Mouse (Mus musculus) G1E (cell line): ENCODE results near the gene Adarb1.

ENCODE experiments used
- CTCF ChIP-seq: IDR thresholded peaks from 2 replicates; pipeline ENCODE4 v1.5.1; 2012; ENCODE audit warnings: low read depth, low read length, inconsistent platforms, mixed read lengths
- GATA1 ChIP-seq: IDR thresholded peaks from 2 replicates; pipeline ENCODE4 v1.6.1; 2012; ENCODE audit warnings: borderline replicate concordance, low read length, inconsistent platforms, mixed read lengths
- TAL1 ChIP-seq: conservative IDR thresholded peaks from 2 replicates; pipeline ENCODE4 v1.6.1; 2012; ENCODE audit warnings: low read depth, low read length, inconsistent platforms, mixed read lengths

DNA sequence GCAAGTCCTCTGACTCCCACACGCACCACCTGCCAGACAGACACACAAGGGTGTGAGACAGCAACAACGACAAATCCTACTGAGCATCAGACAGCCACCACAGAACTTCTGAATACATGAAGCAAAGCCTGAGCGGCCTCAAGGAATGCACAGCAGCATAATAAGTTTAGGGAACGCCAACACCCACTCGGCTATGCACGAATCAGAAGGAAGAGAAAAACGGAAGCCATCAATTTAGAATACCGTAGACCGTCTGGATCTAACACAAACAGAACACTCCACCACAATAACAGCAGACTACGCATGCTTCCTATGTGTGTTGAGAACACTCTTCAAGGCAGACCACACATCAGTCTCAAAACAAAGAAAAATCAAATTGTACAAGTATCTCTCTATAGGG is 109.1 kb downstream of the Adarb1 start:
- TF ChIP-seq CTCF (no peak), GATA1 (no peak), TAL1 (no peak)
